Mouse (Mus musculus) hindbrain, embryonic 12.5 days (tissue): ENCODE results near the gene Gng12. TPM values are rescaled to one million over a fixed set of nuclear protein-coding genes. Genes with fewer than 3 reads are reported as not detected.
"Not testable (repeated sequence)": the region's sequence is repeated elsewhere in the genome, so short reads cannot be mapped to it uniquely, and the experiment has no call there.

ENCODE experiments used
- ATAC-seq: fragments of 200-750 bp; cut with Nextera tagmentation; 2 replicates; pipeline ENCODE4 v1.8.0; 2017; ENCODE audit warnings: moderate TSS enrichment; ENCODE audit not compliant: low FRiP score
- H3K27ac ChIP-seq: fragments of 300-500 bp; sonication (generic); 2 replicates; pipeline ENCODE4 v1.5.1; 2016; ENCODE audit warnings: mild to moderate bottlenecking
- H3K27me3 ChIP-seq: fragments of 300-500 bp; sonication (generic); 2 replicates; pipeline ENCODE4 v1.6.1; 2016; ENCODE audit warnings: mild to moderate bottlenecking
- H3K36me3 ChIP-seq: fragments of 300-500 bp; sonication (generic); 2 replicates; pipeline ENCODE4 v1.6.1; 2016; ENCODE audit warnings: mild to moderate bottlenecking
- H3K4me1 ChIP-seq: fragments of 300-500 bp; sonication (generic); 2 replicates; pipeline ENCODE4 v1.6.1; 2016
- H3K4me2 ChIP-seq: fragments of 300-500 bp; sonication (generic); replicated peaks from 2 replicates; pipeline ENCODE4 v1.6.1; 2016; ENCODE audit warnings: mild to moderate bottlenecking
- H3K4me3 ChIP-seq: fragments of 300-500 bp; sonication (generic); 2 replicates; pipeline ENCODE4 v1.5.1; 2016; ENCODE audit warnings: mild to moderate bottlenecking
- H3K9ac ChIP-seq: fragments of 300-500 bp; sonication (generic); 2 replicates; pipeline ENCODE4 v1.6.1; 2016; ENCODE audit warnings: mild to moderate bottlenecking, moderate library complexity
- H3K9me3 ChIP-seq: fragments of 300-500 bp; sonication (generic); replicated peaks from 2 replicates; pipeline ENCODE4 v1.6.1; 2016; ENCODE audit warnings: mild to moderate bottlenecking
- WGBS: fragments of 180-500 bp; shearing (Covaris S2); methylation state at CpG from one replicate; pipeline ENCODE4 v1.1.7; 2016; 5-methylcytosine and 5-hydroxymethylcytosine counted together
- polyA plus RNA-seq: library from polyadenylated mRNA; unstranded; fragments of >200 nt; fragmentation: Nextera tagmentation; extraction: Ambion mirVana; gene quantifications from 2 replicates; pipeline ENCODE4 v1.2.1, GENCODE M21; 2016

The Gng12 gene
- polyA plus RNA-seq, 1 experiment from 2014 or later: 44.1 TPM

- peak; percentile 78 for ATAC-seq
- no peak overlapping the region for H3K4me3 ChIP-seq
- H3K36me3 ChIP-seq: no peaks in the 10 kb centered on the region
- H3K9ac ChIP-seq: no peak overlapping the region
- no peaks in the 10 kb centered on the region for H3K9me3 ChIP-seq
- peaks cover 5% of the 10 kb centered on the region; the same call in 1 of the 2 replicates for H3K4me1 ChIP-seq
- H3K27ac ChIP-seq: no peak overlapping the region
- H3K27me3 ChIP-seq: no peaks in the 10 kb centered on the region
- 58% methylated on average over 7 of the region's 7 CpGs for WGBS
- H3K4me2 ChIP-seq: no peak overlapping the region
Measured at GRCm38 (mm10) chr6:67010370-67011216, 114.4 kb downstream of the Gng12 start.

GRCm38 (mm10) chr6:67011217-67011518 lies 115.0 kb downstream of the Gng12 start:
- Histone ChIP-seq H3K9me3 (no peaks in the 10 kb centered on the region), H3K27ac (no peak overlapping the region), H3K4me3 (no peak overlapping the region), H3K27me3 (no peaks in the 10 kb centered on the region), H3K9ac (no peak overlapping the region), H3K36me3 (no peaks in the 10 kb centered on the region), H3K4me2 (no peak overlapping the region), H3K4me1 (peaks cover 5% of the 10 kb centered on the region; the same call in 1 of the 2 replicates)
- no peak for ATAC-seq

- no peak for ATAC-seq
- no peak overlapping the region for H3K4me3 ChIP-seq
- WGBS: 87% methylated on average over 6 of the region's 6 CpGs
- H3K9me3 ChIP-seq: no peaks in the 10 kb centered on the region
- no peak overlapping the region for H3K9ac ChIP-seq
- H3K4me1 ChIP-seq: peaks cover 5% of the 10 kb centered on the region; the same call in 1 of the 2 replicates
- no peak overlapping the region for H3K27ac ChIP-seq
- no peak overlapping the region for H3K4me2 ChIP-seq
- no peaks in the 10 kb centered on the region for H3K36me3 ChIP-seq
- H3K27me3 ChIP-seq: no peaks in the 10 kb centered on the region
Measured at GRCm38 (mm10) chr6:67013293-67013948, 117.2 kb downstream of the Gng12 start.

- no peak overlapping the region for H3K9ac ChIP-seq
- ATAC-seq: no peak
- no peaks in the 10 kb centered on the region for H3K9me3 ChIP-seq
- H3K4me2 ChIP-seq: no peak overlapping the region
- no peak overlapping the region for H3K27ac ChIP-seq
- H3K36me3 ChIP-seq: no peaks in the 10 kb centered on the region
- no peak overlapping the region for H3K4me3 ChIP-seq
- no peaks in the 10 kb centered on the region for H3K27me3 ChIP-seq
- peaks cover 5% of the 10 kb centered on the region; the same call in 1 of the 2 replicates for H3K4me1 ChIP-seq
- 91% methylated on average over 9 of the region's 9 CpGs for WGBS
Measured at GRCm38 (mm10) chr6:67013949-67014678, 117.9 kb downstream of the Gng12 start.

GRCm38 (mm10) chr6:67014679-67015075 lies 118.5 kb downstream of the Gng12 start:
- Histone ChIP-seq H3K36me3 (no peaks in the 10 kb centered on the region), H3K9ac (no peak overlapping the region), H3K27me3 (no peaks in the 10 kb centered on the region), H3K4me2 (no peak overlapping the region), H3K9me3 (no peaks in the 10 kb centered on the region), H3K4me1 (peaks cover 5% of the 10 kb centered on the region; the same call in 1 of the 2 replicates), H3K27ac (no peak overlapping the region), H3K4me3 (no peak overlapping the region)
- WGBS: 93% methylated on average over 1 of the region's 1 CpGs
- ATAC-seq: no peak

- peaks cover 1% of the 10 kb centered on the region; the same call in 1 of the 2 replicates for H3K4me1 ChIP-seq
- no peak for ATAC-seq
- H3K4me2 ChIP-seq: no peak overlapping the region
- no peak overlapping the region for H3K9ac ChIP-seq
- no peak overlapping the region for H3K4me3 ChIP-seq
- no peak overlapping the region for H3K27ac ChIP-seq
- WGBS: 59% methylated on average over 8 of the region's 8 CpGs
- H3K9me3 ChIP-seq: no peaks in the 10 kb centered on the region
- no peaks in the 10 kb centered on the region for H3K36me3 ChIP-seq
- no peaks in the 10 kb centered on the region for H3K27me3 ChIP-seq
Measured at GRCm38 (mm10) chr6:67015739-67016519, 119.7 kb downstream of the Gng12 start.

GRCm38 (mm10) chr6:67016520-67017111 lies 120.4 kb downstream of the Gng12 start:
- Histone ChIP-seq H3K4me2 (no peak overlapping the region), H3K9ac (no peak overlapping the region), H3K9me3 (no peaks in the 10 kb centered on the region), H3K4me1 (no peaks in the 10 kb centered on the region), H3K36me3 (no peaks in the 10 kb centered on the region), H3K27me3 (no peaks in the 10 kb centered on the region), H3K27ac (no peak overlapping the region), H3K4me3 (no peak overlapping the region)
- no peak for ATAC-seq
- 74% methylated on average over 7 of the region's 7 CpGs for WGBS

GRCm38 (mm10) chr6:67018365-67018764 lies 122.2 kb downstream of the Gng12 start:
- 58% methylated on average over 4 of the region's 4 CpGs for whole genome bisulfite sequencing
- no peaks in the 10 kb centered on the region for H3K9me3 ChIP-seq
- H3K27ac ChIP-seq: no peak overlapping the region
- no peak overlapping the region for H3K4me3 ChIP-seq
- no peaks in the 10 kb centered on the region for H3K27me3 ChIP-seq
- no peaks in the 10 kb centered on the region for H3K36me3 ChIP-seq
- H3K9ac ChIP-seq: no peak overlapping the region
- no peak for ATAC-seq
- no peaks in the 10 kb centered on the region for H3K4me1 ChIP-seq
- H3K4me2 ChIP-seq: no peak overlapping the region

GRCm38 (mm10) chr6:67019001-67019400 lies 122.8 kb downstream of the Gng12 start:
- H3K9ac ChIP-seq, H3K27me3 ChIP-seq, H3K27ac ChIP-seq, ATAC-seq, H3K4me1 ChIP-seq, H3K36me3 ChIP-seq, H3K4me3 ChIP-seq, H3K4me2 ChIP-seq, H3K9me3 ChIP-seq: not testable (repeated sequence)
- 83% methylated on average over 7 of the region's 7 CpGs for WGBS

GRCm38 (mm10) chr6:67021308-67021707 lies 125.1 kb downstream of the Gng12 start:
- no peak for ATAC-seq
- Histone ChIP-seq H3K9ac (no peak overlapping the region), H3K36me3 (no peaks in the 10 kb centered on the region), H3K4me1 (no peaks in the 10 kb centered on the region), H3K9me3 (no peaks in the 10 kb centered on the region), H3K4me2 (no peak overlapping the region), H3K27me3 (no peaks in the 10 kb centered on the region), H3K4me3 (no peak overlapping the region), H3K27ac (no peak overlapping the region)
- 90% methylated on average over 5 of the region's 5 CpGs for WGBS

- no peak for ATAC-seq
- H3K9me3 ChIP-seq: no peaks in the 10 kb centered on the region
- H3K9ac ChIP-seq: no peak overlapping the region
- 79% methylated on average over 4 of the region's 4 CpGs for WGBS
- H3K4me2 ChIP-seq: no peak overlapping the region
- no peak overlapping the region for H3K27ac ChIP-seq
- no peaks in the 10 kb centered on the region for H3K36me3 ChIP-seq
- no peaks in the 10 kb centered on the region for H3K4me1 ChIP-seq
- H3K27me3 ChIP-seq: no peaks in the 10 kb centered on the region
- H3K4me3 ChIP-seq: no peak overlapping the region
Measured at GRCm38 (mm10) chr6:67023729-67024128, 127.5 kb downstream of the Gng12 start.
